Mouse (Mus musculus) embryo, embryonic 11.5 days (tissue): Measurements from ENCODE around the gene Zfp346.
"Not testable (repeated sequence)": the region's sequence is repeated elsewhere in the genome, so short reads cannot be mapped to it uniquely, and the experiment has no call there.

Source experiments
- DNase-seq: peaks from one replicate; pipeline ENCODE4 v3.0.0-alpha.2; 2012; ENCODE audit warnings: low read depth, low spot score

Zfp346 gene

GRCm38 (mm10) chr13:55105045-55105952 lies at the start of gene Zfp346:
Gene Zfp346, plus strand, starts transcription at chr13:55105311.
- DNase-seq, result peak; percentile 94

- DNase-seq, result no peak
These were observed 47.1 kb upstream of the Zfp346 start for GRCm38 (mm10) chr13:55058042-55058441.

GRCm38 (mm10) chr13:55063276-55063675 lies 41.8 kb upstream of the Zfp346 start:
- DNase-seq, result no peak

- DNase-seq, result no peak
These were observed 35.4 kb upstream of the Zfp346 start for GRCm38 (mm10) chr13:55069719-55070118.

GRCm38 (mm10) chr13:55071322-55071721 lies 33.8 kb upstream of the Zfp346 start:
- peak; percentile 20 for DNase-seq

GRCm38 (mm10) chr13:55075597-55075996 lies 29.5 kb upstream of the Zfp346 start:
- DNase-seq, result peak; percentile 8

GRCm38 (mm10) chr13:55092588-55092987 lies 12.5 kb upstream of the Zfp346 start:
- DNase-seq, result no peak

GRCm38 (mm10) chr13:55097841-55098240 lies 7.3 kb upstream of the Zfp346 start:
- not testable (repeated sequence) for DNase-seq

GRCm38 (mm10) chr13:55099066-55099725 lies 5.9 kb upstream of the Zfp346 start:
- DNase-seq, result no peak

- peak; percentile 75 for DNase-seq
These were observed 5.2 kb upstream of the Zfp346 start, which contains the start of gene Uimc1 for GRCm38 (mm10) chr13:55099726-55100478. Gene Uimc1, minus strand, starts transcription at chr13:55100300.

- no peak for DNase-seq
These were observed 3.5 kb upstream of the Zfp346 start for GRCm38 (mm10) chr13:55101627-55102026.

- no peak for DNase-seq
These were observed 2.7 kb upstream of the Zfp346 start for GRCm38 (mm10) chr13:55102366-55102765.

- DNase-seq, result no peak
These were observed 1.8 kb upstream of the Zfp346 start for GRCm38 (mm10) chr13:55103351-55103750.

- no peak for DNase-seq
These were observed 1.0 kb downstream of the Zfp346 start for GRCm38 (mm10) chr13:55105953-55106691.

GRCm38 (mm10) chr13:55107116-55107515 lies 2.0 kb downstream of the Zfp346 start:
- DNase-seq, result no peak

- no peak for DNase-seq
These were observed 2.6 kb downstream of the Zfp346 start for GRCm38 (mm10) chr13:55107694-55108093.

- no peak for DNase-seq
These were observed 9.3 kb downstream of the Zfp346 start for GRCm38 (mm10) chr13:55114375-55114774.

- DNase-seq, result no peak
These were observed 19.8 kb downstream of the Zfp346 start for GRCm38 (mm10) chr13:55124903-55125302.

- DNase-seq, result no peak
These were observed 28.3 kb downstream of the Zfp346 start, which contains the start of gene Gm17617 for GRCm38 (mm10) chr13:55133448-55133847. Gene Gm17617, minus strand, starts transcription at chr13:55133548.

GRCm38 (mm10) chr13:55135382-55135781 lies 30.3 kb downstream of the Zfp346 start:
- DNase-seq, result peak; percentile 7

- no peak for DNase-seq
These were observed 35.2 kb downstream of the Zfp346 start for GRCm38 (mm10) chr13:55140271-55140670.
